Mouse (Mus musculus) lung, embryonic 15.5 days (tissue): ENCODE results near the gene Ubash3b. TPM values are rescaled to one million over a fixed set of nuclear protein-coding genes. Genes with fewer than 3 reads are reported as not detected.

Experiments used
- ATAC-seq: fragments of 200-750 bp; cut with Nextera tagmentation; 2 replicates; pipeline ENCODE4 v1.8.0; 2017; ENCODE audit warnings: moderate number of reproducible peaks, borderline replicate concordance; ENCODE audit not compliant: low FRiP score, low TSS enrichment; ENCODE audit errors: extremely low read depth
- H3K27ac ChIP-seq: fragments of 300-500 bp; sonication (generic); 2 replicates; pipeline ENCODE4 v1.5.1; 2015; ENCODE audit warnings: moderate library complexity, mild to moderate bottlenecking, inconsistent platforms
- H3K27me3 ChIP-seq: fragments of 300-500 bp; sonication (generic); 2 replicates; pipeline ENCODE4 v1.6.1; 2015; ENCODE audit warnings: inconsistent platforms
- H3K36me3 ChIP-seq: fragments of 300-500 bp; sonication (generic); 2 replicates; pipeline ENCODE4 v1.6.1; 2015; ENCODE audit warnings: inconsistent platforms
- H3K4me1 ChIP-seq: fragments of 300-500 bp; sonication (generic); 2 replicates; pipeline ENCODE4 v1.6.1; 2015; ENCODE audit warnings: inconsistent platforms
- H3K4me2 ChIP-seq: fragments of 300-500 bp; sonication (generic); 2 replicates; pipeline ENCODE4 v1.6.1; 2015; ENCODE audit warnings: inconsistent platforms, mild to moderate bottlenecking, moderate library complexity
- H3K4me3 ChIP-seq: fragments of 300-500 bp; sonication (generic); 2 replicates; pipeline ENCODE4 v1.5.1; 2015; ENCODE audit warnings: mild to moderate bottlenecking, inconsistent platforms
- H3K9ac ChIP-seq: fragments of 300-500 bp; sonication (generic); 2 replicates; pipeline ENCODE4 v1.6.1; 2015; ENCODE audit warnings: inconsistent platforms
- H3K9me3 ChIP-seq: fragments of 300-500 bp; sonication (generic); 2 replicates; pipeline ENCODE4 v1.6.1; 2016; ENCODE audit warnings: inconsistent platforms
- WGBS: fragments of 180-500 bp; shearing (Covaris S2); methylation state at CpG from one replicate; pipeline ENCODE4 v1.1.7; 2015; 5-methylcytosine and 5-hydroxymethylcytosine counted together
- polyA plus RNA-seq: library from polyadenylated mRNA; unstranded; fragments of >200 nt; fragmentation: Nextera tagmentation; extraction: Ambion mirVana; gene quantifications from 2 replicates; pipeline ENCODE4 v1.2.1, GENCODE M21; 2015

Ubash3b gene
- polyA plus RNA-seq, 1 experiment from 2014 or later, result 6.3 TPM

DNA sequence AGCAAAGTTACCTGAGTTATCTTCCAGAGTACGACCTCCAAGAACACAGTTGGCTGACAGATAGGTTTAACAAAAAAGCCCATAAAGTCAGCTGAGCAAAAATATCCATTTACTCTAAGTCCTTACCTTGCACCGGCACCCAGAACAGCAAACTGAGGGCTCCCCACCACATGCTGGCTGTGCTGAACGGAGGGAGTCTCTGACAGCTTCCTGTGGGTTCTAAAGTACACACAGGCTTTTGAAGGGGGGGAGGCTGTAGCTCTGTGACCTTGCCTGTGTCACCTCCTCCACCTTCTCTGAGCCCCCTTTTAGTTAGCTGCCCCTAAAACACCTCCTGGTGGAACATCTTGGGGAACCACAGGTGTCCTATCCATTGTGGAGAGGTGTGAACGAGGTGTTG lies 157.1 kb downstream of the Ubash3b start, which contains the start of gene Crtam:
TSS of gene Crtam (minus strand) at position 214 of the 400 bp plus-strand sequence.
- no peak within 1 kb of the TSS for H3K4me2 ChIP-seq
- no peak for ATAC-seq
- WGBS, result 26% methylated on average over 4 of the region's 4 CpGs
- no peak within 1 kb of the TSS for H3K9ac ChIP-seq
- H3K36me3 ChIP-seq, result no peaks in the 10 kb centered on the region
- no peak within 1 kb of the TSS for H3K27ac ChIP-seq
- no peak within 1 kb of the TSS for H3K4me3 ChIP-seq
- H3K4me1 ChIP-seq, result no peaks in the 10 kb centered on the region
- H3K27me3 ChIP-seq, result no peaks in the 10 kb centered on the region
- no peaks in the 10 kb centered on the region for H3K9me3 ChIP-seq

- H3K9me3 ChIP-seq, result no peaks in the 10 kb centered on the region
- no peak overlapping the region for H3K4me3 ChIP-seq
- H3K4me2 ChIP-seq, result no peak overlapping the region
- WGBS, result 75% methylated on average over 7 of the region's 7 CpGs
- no peak for ATAC-seq
- no peak overlapping the region for H3K9ac ChIP-seq
- H3K27me3 ChIP-seq, result no peaks in the 10 kb centered on the region
- H3K4me1 ChIP-seq, result no peaks in the 10 kb centered on the region
- H3K36me3 ChIP-seq, result no peaks in the 10 kb centered on the region
- H3K27ac ChIP-seq, result no peak overlapping the region
Measured at GRCm38 (mm10) chr9:40997116-40997779, 164.2 kb downstream of the Ubash3b start.

DNA sequence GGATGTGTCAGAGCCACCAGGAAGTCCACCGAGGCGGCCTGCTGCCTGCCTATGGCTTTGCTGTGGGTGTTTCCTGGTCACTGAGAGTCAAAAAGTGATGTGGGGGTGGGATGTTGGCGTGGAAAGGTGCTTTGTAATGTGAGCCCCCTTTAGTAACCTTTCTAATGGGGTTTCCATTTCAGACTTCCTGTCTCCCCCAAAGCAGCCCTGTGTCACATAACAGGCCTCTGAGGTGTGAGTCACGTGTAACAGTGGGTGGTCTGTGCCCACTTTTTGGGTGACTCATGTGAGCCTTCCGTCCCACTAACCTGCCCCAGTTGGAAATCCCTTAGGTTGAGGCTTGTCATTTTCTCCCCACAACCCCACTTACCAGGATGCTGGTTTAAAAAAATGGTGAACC lies 167.4 kb downstream of the Ubash3b start:
- no peak overlapping the region for H3K27ac ChIP-seq
- H3K27me3 ChIP-seq, result no peaks in the 10 kb centered on the region
- 62% methylated on average over 5 of the region's 5 CpGs for WGBS
- no peak overlapping the region for H3K9ac ChIP-seq
- no peaks in the 10 kb centered on the region for H3K4me1 ChIP-seq
- no peak overlapping the region for H3K4me3 ChIP-seq
- H3K36me3 ChIP-seq, result no peaks in the 10 kb centered on the region
- no peak overlapping the region for H3K4me2 ChIP-seq
- no peak for ATAC-seq
- H3K9me3 ChIP-seq, result no peaks in the 10 kb centered on the region

- H3K9ac ChIP-seq, result no peak overlapping the region
- no peaks in the 10 kb centered on the region for H3K36me3 ChIP-seq
- no peak overlapping the region for H3K27ac ChIP-seq
- H3K4me2 ChIP-seq, result no peak overlapping the region
- no peaks in the 10 kb centered on the region for H3K4me1 ChIP-seq
- no peak overlapping the region for H3K4me3 ChIP-seq
- H3K27me3 ChIP-seq, result no peaks in the 10 kb centered on the region; the same call in 1 of the 2 replicates
- WGBS, result 83% methylated on average over 6 of the region's 6 CpGs
- H3K9me3 ChIP-seq, result no peaks in the 10 kb centered on the region
- no peak for ATAC-seq
Measured at GRCm38 (mm10) chr9:40991511-40991910, 170.0 kb downstream of the Ubash3b start.

GRCm38 (mm10) chr9:40989940-40990588 lies 171.4 kb downstream of the Ubash3b start:
- no peak overlapping the region for H3K4me2 ChIP-seq
- no peak overlapping the region for H3K4me3 ChIP-seq
- H3K27me3 ChIP-seq, result no peaks in the 10 kb centered on the region; the same call in 1 of the 2 replicates
- no peak for ATAC-seq
- no peaks in the 10 kb centered on the region for H3K9me3 ChIP-seq
- WGBS, result 35% methylated on average over 4 of the region's 4 CpGs
- H3K9ac ChIP-seq, result no peak overlapping the region
- no peaks in the 10 kb centered on the region for H3K36me3 ChIP-seq
- H3K4me1 ChIP-seq, result no peaks in the 10 kb centered on the region
- no peak overlapping the region for H3K27ac ChIP-seq

DNA sequence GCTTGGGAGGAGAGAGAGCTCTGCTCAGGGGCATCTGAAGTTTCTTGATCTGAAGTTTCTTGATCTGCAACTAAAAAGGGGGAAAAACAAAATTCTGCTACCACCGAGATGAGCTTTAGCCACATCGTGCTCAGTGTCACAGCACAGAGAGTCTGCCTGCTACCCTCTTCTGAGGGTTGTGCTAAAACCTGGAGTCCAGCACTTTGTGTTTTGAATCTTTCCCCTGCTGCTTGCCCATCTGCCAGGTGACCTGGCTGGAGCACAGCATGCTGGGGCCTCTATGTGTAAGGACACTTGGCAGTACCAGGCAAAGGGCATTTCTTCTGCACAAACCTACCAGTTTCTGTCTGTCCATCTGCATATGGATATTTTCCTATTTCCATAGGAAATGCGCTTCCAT lies 177.2 kb downstream of the Ubash3b start:
- Histone ChIP-seq H3K9ac (no peak overlapping the region), H3K9me3 (no peaks in the 10 kb centered on the region), H3K4me1 (no peaks in the 10 kb centered on the region), H3K27me3 (no peaks in the 10 kb centered on the region; the same call in 1 of the 2 replicates), H3K27ac (no peak overlapping the region), H3K4me2 (no peak overlapping the region), H3K4me3 (no peak overlapping the region), H3K36me3 (no peaks in the 10 kb centered on the region)
- 72% methylated on average over 3 of the region's 3 CpGs for WGBS
- no peak for ATAC-seq

- H3K27ac ChIP-seq, result no peak overlapping the region
- no peaks in the 10 kb centered on the region; the same call in 1 of the 2 replicates for H3K27me3 ChIP-seq
- 73% methylated on average over 3 of the region's 3 CpGs for WGBS
- no peaks in the 10 kb centered on the region for H3K9me3 ChIP-seq
- H3K36me3 ChIP-seq, result no peaks in the 10 kb centered on the region
- ATAC-seq, result no peak
- no peak overlapping the region for H3K9ac ChIP-seq
- H3K4me1 ChIP-seq, result no peaks in the 10 kb centered on the region
- H3K4me3 ChIP-seq, result no peak overlapping the region
- H3K4me2 ChIP-seq, result no peak overlapping the region
Measured at GRCm38 (mm10) chr9:40983758-40984157, 177.7 kb downstream of the Ubash3b start.

GRCm38 (mm10) chr9:40982480-40982879 lies 179.0 kb downstream of the Ubash3b start:
- H3K36me3 ChIP-seq, result no peaks in the 10 kb centered on the region
- no peak for ATAC-seq
- no peak overlapping the region for H3K4me3 ChIP-seq
- no peaks in the 10 kb centered on the region for H3K9me3 ChIP-seq
- H3K4me2 ChIP-seq, result no peak overlapping the region
- H3K27me3 ChIP-seq, result no peaks in the 10 kb centered on the region; the same call in 1 of the 2 replicates
- H3K27ac ChIP-seq, result no peak overlapping the region
- no peaks in the 10 kb centered on the region for H3K4me1 ChIP-seq
- no peak overlapping the region for H3K9ac ChIP-seq
- 41% methylated on average over 6 of the region's 6 CpGs for WGBS

DNA sequence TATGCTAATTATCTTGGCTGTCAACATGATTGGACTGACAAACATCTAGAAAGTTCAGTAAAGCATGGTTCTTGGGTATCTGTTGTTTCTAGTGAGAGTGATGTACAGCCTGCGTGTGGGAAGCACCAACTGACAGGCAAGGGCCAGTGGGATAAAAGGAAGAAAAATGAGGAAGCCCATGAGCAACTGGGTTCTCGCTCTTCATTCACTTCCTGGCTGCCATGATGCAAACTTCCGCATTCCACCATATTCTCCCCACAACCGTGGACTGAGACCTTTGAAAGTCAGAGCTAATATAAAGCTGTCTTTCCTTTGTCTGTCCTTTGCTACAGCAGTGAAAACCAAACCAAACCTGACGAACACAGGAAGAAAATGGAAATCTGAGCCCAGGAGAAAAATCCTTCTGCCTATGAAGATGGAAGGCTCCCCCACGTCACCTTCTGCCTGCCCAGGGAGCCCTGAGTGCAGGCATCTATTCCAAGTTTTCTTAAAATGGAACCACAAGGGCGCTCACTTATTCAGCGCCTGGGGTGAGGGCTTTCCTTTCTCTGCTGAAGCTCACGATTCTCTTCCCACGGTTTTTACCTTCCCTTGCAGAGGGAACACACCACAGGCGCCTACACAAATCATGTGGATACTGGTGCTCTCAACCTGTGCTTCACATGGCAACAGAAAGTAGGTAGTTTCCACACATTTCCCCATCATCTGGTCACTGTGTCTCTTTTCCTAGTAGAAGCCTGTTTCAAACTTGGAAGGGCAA lies 187.3 kb downstream of the Ubash3b start:
- Histone ChIP-seq H3K9ac (no peak overlapping the region), H3K4me1 (no peaks in the 10 kb centered on the region)
- no peak for ATAC-seq

DNA sequence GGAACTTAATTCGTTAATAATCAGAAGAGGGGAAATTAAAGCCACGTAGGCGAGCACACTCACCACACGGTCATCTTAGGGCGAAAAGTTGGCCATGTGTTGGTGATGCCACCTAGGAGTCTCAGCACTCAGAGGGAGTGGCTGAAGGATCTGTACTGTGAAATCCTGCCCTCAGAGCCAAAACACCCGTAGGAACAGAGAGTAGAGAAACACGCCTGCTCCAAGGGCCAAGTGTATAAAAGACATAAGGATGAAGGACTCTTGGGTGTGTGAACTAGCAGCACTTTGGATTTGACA lies 197.1 kb downstream of the Ubash3b start:
- H3K4me1 ChIP-seq, result peaks cover 9% of the 10 kb centered on the region
- H3K27me3 ChIP-seq, result peaks cover 47% of the 10 kb centered on the region
- WGBS, result 21% methylated on average over 7 of the region's 7 CpGs
- no peak overlapping the region for H3K27ac ChIP-seq
- no peaks in the 10 kb centered on the region for H3K36me3 ChIP-seq
- peak overlapping the region; percentile 70 for H3K4me2 ChIP-seq
- no peak overlapping the region for H3K9ac ChIP-seq
- no peak for ATAC-seq
- no peaks in the 10 kb centered on the region for H3K9me3 ChIP-seq
- H3K4me3 ChIP-seq, result peak overlapping the region; percentile 32; the same call in 1 of the 2 replicates

More for the DNA sequence above, 187.3 kb downstream of the Ubash3b start:
- H3K4me2 ChIP-seq, result no peak overlapping the region
- WGBS, result 68% methylated on average over 11 of the region's 11 CpGs
- H3K27me3 ChIP-seq, result no peaks in the 10 kb centered on the region
- no peaks in the 10 kb centered on the region for H3K9me3 ChIP-seq
- no peak overlapping the region for H3K4me3 ChIP-seq
- H3K36me3 ChIP-seq, result no peaks in the 10 kb centered on the region
- no peak overlapping the region for H3K27ac ChIP-seq

DNA sequence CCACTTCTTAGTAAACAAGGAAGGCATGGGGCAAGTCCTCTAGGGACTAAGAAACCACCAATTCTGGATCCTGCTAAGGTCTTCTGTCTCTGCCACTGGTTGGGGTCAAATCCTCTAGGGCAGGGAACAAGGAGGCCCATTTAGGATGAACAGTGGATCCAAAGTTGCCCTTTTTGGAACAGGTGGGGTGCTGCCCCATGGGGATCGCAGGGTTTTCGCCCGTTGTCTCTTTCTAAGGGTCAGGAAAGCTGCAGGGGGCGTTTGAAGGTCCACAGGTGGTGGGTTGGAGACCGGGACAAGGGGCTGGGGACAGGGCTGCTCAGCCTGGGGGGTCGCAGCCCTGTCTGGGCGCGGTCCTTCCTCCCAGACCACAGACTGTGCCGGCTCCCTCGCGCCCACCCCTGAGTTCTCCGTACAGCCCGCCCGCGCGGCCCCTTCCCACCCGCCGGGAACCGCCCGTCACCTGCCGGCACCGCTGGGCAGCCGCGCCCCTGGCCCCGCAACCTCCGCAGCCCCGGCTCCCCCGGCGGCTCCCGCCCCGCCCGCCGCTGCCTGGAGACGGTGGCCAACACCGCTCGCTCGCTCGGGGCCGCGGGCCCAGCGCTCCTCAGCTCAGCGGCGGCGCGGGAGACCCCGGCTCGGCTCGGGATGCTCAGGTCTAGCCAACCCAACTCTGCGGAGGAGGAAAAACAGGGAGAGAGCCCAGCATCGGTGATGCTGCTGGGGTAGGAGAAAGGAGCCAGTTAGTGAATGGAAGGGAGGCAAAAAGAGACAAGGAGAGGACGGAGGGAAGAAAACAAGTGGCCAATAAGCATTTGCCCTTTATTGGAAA lies 197.7 kb downstream of the Ubash3b start, which contains the start of gene Jhy:
TSS of gene Jhy (minus strand) at position 533 of the 832 bp plus-strand sequence.
- Histone ChIP-seq H3K27ac (no peak within 1 kb of the TSS), H3K27me3 (peaks cover 47% of the 10 kb centered on the region), H3K9ac (no peak within 1 kb of the TSS), H3K9me3 (no peaks in the 10 kb centered on the region), H3K4me3 (peak within 1 kb of the TSS; percentile 32), H3K4me2 (peak within 1 kb of the TSS; percentile 70), H3K4me1 (peaks cover 9% of the 10 kb centered on the region), H3K36me3 (no peaks in the 10 kb centered on the region)
- WGBS, result 2% methylated on average over 50 of the region's 51 CpGs
- ATAC-seq, result peak; percentile 42; the same call in 1 of the 2 replicates
